Mouse (Mus musculus) left cerebral cortex, postnatal 10 days (tissue): ENCODE results near the gene Hyal5. TPM values are rescaled to one million over a fixed set of nuclear protein-coding genes. Genes with fewer than 3 reads are reported as not detected.

Experiments
- DNase-seq, 2 experiments: peaks; one replicate each; pipeline ENCODE4 v3.0.0; 2021 to 2022; ENCODE audit warnings: low spot score in 2 of 2, mixed read lengths in 1 of 2; ENCODE audit errors: extremely low spot score in 1 of 2
- intact Hi-C: fragments of 180-260 bp; cut with DNase I; formaldehyde crosslinking; loops from one replicate; pipeline ENCODE4 v1.15.1; 2025
- total RNA-seq, 2 experiments: library from RNA; stranded (reverse); gene quantifications; 2 replicates each; pipeline ENCODE4 v1.2.3; 2021

Hyal5 gene
- total RNA-seq: not detected

DNA sequence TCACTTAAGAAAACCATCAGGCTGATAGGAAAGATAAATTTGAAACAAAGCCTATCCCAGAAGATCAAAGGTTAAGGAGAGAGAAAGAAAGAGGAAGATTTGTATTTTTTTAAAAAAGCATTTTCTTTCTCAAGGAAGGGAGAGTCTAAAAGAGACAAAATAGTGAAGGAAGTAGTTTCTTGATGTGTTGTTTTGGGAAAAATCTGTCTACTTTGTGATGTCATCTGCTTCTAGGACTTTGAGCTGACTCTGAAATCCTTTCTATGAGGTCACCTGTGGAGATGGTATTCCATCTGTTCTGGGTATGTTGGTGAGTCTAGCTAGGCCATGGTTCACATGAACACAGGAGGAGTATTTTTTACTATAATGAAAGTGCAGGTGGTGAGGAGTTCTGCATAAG, at the start of gene Hyal5:
TSS of gene Hyal5 (plus strand) at position 301 of the 400 bp plus-strand sequence.
- intact Hi-C loops: no loop called here
- no peak for DNase-seq

DNA sequence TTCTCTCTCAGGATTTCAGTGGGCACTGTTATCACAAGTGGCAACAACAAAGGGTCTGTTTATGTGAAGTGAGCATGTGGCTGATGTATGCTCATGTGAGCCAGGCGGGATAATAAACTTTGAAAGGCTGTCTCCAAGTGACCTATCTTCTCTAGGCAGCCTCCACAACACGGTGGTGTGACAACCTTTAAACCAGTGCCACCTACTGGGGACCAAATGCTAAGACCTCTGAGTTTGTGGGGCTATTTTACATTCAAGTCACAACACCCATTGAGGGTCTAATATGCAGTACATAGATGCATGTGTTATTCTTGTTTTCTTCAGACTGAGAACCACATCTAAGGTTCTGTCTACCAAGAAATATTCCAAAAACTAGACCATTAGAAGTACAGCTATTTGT, 35.7 kb upstream of the Hyal5 start:
- intact Hi-C loops: no loop called here
- no peak for DNase-seq

DNA sequence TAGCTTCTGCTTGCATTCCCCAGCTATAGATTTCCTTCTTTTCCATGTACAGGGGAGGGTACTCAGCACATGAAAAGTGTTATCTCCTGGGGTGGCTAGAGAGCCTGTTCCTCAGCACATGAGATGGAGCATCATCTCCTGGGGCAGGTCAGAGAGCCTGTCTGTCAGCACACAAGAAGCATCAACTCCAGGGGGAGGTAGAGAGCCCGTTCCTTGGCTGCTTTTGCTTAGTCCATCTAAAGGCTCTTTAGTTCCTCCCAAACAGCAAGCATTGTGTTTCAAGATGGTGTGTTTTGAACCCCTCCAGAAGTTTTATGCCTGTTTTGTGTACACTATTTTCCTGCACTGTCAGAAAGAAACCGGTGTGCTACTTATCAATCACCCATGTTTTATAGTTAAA, 2.5 kb downstream of the Hyal5 start:
- no peak for DNase-seq
- intact Hi-C loops: no loop called here

DNA sequence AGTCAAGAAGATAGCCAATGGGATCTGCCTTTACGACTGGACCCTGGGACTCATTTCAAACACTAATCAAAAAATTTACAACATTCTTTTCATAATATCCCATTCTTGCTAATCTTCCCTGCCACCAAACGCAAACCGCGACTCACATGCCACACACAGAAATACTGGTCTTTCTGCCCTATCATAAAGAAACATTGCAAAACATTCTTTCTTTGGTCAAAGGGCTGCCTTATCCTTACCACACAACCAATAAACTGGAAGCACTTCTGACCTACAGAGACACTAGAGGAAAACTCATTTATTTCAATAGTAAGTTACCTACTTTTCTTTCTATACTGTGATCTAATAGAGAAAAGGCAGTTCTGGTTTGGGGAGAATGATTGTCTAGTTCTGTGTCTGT, 5.9 kb downstream of the Hyal5 start:
- intact Hi-C loops: no loop called here
- no peak for DNase-seq

DNA sequence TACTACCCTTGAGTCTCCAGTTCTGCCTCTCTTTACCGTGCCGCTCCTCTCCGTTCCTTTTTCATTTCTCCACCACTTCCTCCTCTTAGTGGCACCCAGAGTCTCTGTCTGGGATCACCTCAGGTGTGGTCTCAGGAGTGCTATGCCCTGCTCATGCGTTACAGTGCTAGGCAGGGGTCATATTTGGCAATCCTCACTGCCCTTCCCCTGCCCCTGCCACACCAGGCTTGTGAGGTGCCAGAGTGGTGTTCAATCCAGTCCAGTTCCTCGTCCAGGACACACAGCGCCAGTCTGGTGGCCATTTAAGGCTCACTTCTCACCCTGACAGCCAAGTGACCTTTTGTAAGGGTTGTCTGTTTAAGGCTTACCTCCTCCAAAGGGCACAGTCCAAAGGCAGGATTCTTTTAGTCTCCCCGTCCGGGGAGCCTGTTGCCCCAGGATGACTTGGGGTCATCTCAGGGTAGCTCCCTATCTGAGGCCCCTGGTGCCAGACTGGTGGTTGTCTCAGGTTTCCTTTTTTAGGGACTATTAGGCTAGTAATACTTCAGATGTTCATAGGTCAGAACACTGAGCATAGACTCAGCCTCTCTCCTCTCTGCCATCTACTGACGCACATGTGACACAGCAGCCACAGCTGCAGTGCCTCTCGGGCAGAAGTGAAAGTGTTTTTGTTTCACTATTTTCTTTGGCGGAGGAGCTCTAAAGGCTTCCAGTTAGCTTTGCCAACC, 36.5 kb downstream of the Hyal5 start:
- peak; percentile 1 to 18 for DNase-seq
- intact Hi-C loops: no loop called here

DNA sequence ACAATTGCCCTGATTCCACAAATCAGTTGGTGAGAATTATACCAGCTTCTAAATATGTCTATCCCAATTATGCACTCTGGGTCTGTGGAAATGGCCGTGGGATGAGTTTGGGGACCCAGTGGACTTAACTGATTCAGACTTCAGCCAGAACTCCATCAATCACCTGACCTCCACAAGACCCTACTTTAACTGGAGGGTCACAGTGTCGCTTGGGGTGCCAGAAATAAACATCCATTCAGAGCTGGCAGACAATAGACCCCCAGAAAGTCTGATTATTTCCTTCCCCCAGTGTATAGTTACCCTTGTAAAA, 37.0 kb downstream of the Hyal5 start:
- no peak for DNase-seq
- intact Hi-C loops: no loop called here

DNA sequence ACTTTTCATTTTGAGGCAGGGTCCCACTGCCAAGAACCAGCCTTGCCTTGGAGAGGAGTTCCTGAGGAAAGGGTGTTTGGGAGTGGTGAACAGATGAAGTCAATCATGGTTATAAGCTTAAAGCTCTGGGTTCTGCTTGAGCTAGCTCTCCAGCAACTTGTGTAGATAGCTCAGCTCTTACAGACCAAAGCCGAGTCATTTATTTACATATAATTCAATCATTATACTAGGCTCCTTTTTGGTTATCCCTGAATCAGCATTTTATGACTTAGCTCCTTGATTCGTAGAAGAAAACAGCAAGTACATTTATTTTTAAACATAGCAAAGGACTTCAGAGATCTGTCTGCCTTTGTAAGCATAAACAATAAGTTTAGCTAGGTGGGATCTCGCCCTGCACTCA, 47.3 kb downstream of the Hyal5 start:
- DNase-seq: no peak
- intact Hi-C loops: no loop called here

DNA sequence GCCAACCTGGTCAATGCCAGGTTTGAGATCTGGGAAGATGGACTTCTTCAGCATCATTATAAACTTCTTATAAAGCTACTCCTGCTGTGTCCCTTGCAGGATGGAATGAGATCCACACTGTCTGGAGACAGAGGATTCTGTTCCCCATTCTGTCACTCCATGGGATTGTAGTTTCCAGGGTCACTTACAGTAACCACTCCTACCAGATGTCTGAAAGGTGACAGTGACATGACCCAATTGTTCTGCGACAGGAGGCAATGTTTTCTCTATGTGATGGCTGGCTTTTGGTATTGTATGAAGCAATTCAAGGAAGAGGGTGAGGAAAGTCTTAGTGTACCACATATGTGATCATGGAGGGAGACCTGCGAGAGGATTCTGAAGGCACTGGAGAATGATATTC, 50.0 kb downstream of the Hyal5 start:
- intact Hi-C loops: no loop called here
- no peak for DNase-seq

DNA sequence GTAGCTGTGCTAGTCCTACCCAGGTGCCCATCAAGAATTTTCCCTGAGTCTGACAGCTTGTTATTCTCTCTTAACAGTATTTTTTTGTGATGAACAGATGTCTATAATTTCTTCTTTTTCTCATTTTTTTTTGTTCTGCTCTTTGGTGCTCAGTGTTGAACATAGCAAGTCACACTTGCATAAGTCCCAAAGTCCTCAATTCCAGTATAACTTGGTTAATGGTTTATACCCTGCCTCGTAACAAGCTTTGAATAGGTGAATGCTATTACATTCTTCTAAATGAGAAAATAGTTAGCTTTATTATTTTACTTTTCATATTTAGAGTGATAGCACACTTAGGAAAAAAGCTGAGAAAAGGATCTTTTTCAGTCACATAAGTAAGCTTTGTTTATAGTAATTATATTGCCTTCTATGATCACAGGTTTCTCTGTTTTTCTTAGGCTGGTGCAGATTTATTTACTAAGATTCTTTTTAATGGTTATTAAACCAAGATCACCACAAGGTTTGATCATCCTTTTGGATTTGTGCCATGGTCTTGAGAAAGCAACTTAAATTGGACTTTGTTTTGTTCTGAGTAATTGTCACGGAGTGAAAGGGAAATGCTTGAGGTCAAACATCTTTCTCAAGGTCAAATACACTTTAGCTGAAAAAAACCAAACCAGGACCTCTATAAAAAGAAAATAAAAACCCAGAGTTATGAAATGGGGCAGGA, 52.4 kb downstream of the Hyal5 start:
- intact Hi-C loops: no loop called here
- DNase-seq: no peak

DNA sequence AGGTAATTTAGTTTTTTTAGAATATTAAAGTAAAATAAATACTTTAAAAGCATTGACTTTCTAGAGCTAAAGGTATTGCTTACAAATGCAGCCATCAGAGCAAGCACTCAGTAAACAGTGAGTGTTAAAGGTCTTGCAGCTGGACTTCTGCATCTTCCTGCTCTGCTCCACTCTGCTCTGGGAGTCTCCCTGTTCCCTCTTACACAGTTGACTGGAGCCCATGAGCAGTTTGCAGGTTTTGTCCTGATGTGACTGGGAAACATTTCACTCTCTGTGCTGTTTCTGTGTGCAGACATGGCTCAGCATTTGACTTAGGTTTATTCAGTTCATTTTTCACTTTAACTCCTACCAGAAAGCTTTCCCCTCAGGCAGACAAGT, 52.9 kb downstream of the Hyal5 start:
- no peak for DNase-seq
- intact Hi-C loops: no loop called here

DNA sequence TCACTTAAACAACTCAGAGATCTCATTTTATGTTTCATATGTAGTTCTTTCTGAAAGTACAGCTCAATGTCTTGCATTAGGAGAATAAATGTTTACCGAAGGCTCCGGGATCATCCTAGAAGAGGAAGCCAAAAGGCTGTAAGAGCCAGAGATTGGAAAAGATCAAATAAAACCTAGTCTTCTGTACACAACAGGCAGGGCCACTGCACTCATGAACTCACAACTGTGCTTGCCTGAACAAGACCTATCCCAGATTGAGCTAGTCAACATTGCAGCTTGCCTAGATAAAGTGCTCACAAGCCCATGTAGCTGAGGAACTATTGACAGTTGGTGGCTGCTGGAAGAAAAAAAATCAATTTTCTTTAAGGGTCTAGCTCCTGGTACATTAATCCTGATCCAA, 55.8 kb downstream of the Hyal5 start:
- intact Hi-C loops: no loop called here
- no peak for DNase-seq

DNA sequence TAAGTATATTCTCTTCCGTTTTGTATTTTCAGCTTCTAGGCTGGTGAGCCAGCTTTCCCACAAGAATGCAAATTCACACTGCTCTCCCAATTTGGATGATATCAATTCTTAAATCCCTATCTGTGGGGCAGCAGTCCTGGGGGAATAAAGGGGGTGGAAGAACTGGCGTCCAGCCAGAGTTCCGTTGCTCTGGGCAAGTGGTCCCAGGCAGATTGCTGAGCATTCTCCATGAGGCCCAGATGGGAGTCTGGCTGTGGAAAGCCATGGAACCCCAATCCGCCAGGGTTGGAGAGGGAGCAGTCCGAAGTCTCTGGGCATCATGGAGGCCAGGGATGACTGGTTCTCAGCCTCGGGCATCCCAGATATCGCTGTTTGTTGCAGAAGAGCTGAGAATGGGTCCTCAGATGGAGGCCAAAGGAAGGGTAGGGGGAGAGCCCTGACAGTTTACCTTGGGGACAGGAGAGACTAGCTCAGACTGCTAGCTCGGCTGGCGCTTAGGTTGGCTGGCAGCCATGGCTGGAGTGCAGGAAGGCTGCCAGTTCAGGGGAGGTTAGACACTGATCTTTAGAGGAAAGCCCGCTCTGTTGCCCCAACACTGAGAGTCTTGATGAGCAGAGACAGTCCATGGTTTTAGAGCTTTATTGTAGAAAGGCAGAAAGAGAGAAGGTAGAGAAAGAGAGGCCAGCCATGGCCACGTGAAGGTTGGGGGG, 67.4 kb downstream of the Hyal5 start:
- DNase-seq: peak in 1 of 2 experiments; percentile 25
- intact Hi-C loops: no loop called here

Other genes with a start within 250 kb of the Hyal5 start
- gene Wasl, start 193.0 kb upstream of the Hyal5 start, total RNA-seq: 10 to 100 TPM; 40.9 to 47.6 TPM
- gene Hyal6, start 124.8 kb upstream of the Hyal5 start, total RNA-seq: not detected
- gene Hyal4, start 109.7 kb upstream of the Hyal5 start, total RNA-seq: not detected
- not detected for gene Spam1, start 66.8 kb upstream of the Hyal5 start, total RNA-seq
- gene Tmem229a, start 98.3 kb downstream of the Hyal5 start, total RNA-seq: 10 to 100 TPM; 34.9 to 35.0 TPM